Mouse (Mus musculus): ENCODE results near the gene Rcn3. TPM values are rescaled to one million over a fixed set of nuclear protein-coding genes. Genes with fewer than 3 reads are reported as not detected.

The Rcn3 gene
- polyA plus RNA-seq, 1 experiment from 2014 or later = 260 TPM

DNA sequence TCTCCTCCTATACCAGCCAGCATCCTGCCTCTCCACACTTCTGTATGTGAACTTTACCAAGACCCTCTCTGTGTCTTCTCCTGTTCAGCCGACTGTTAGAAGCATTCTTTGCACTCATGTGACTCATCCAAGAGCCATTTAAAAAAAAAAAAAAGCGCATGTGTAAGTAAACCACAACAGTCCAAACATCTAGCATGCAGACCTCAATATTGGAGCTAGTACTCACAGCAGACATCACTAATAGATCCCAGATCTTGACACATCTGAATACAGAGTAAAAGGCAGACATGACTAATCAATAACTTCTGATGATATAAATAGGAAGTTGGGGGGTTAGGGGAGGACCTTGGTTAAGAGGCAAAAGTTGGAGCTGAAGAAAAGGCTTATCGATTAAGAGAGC, 56.4 kb downstream of the Rcn3 start:
- no peak overlapping the region for H3K27ac ChIP-seq (ENCODE audit: low read length)
- H3K9ac ChIP-seq (ENCODE audit: low read depth, low read length) = no peak overlapping the region
- no peaks in the 10 kb centered on the region for H3K4me1 ChIP-seq (ENCODE audit: control insufficient read depth, insufficient read depth, low read length)
- no peak overlapping the region for H3K4me2 ChIP-seq (ENCODE audit: low read depth, low read length)
- WGBS = 85% methylated on average over 3 of the region's 3 CpGs
- no peaks in the 10 kb centered on the region for H3K27me3 ChIP-seq (replicated peaks; ENCODE audit: control insufficient read depth, insufficient read depth, low read length)
- ATAC-seq = no peak
- H3K4me3 ChIP-seq (ENCODE audit: low read length) = no peak overlapping the region
- H3K9me3 ChIP-seq (ENCODE audit: control insufficient read depth, low read length) = no peaks in the 10 kb centered on the region
- peaks cover 56% of the 10 kb centered on the region for H3K36me3 ChIP-seq (ENCODE audit: control insufficient read depth, insufficient read depth, low read length)

- ATAC-seq = no peak
- WGBS = 94% methylated on average over 19 of the region's 19 CpGs
- Histone ChIP-seq H3K9ac (ENCODE audit: low read depth, low read length) (no peak overlapping the region), H3K27me3 (replicated peaks; ENCODE audit: control insufficient read depth, insufficient read depth, low read length) (no peaks in the 10 kb centered on the region), H3K4me1 (ENCODE audit: control insufficient read depth, insufficient read depth, low read length) (no peaks in the 10 kb centered on the region), H3K36me3 (ENCODE audit: control insufficient read depth, insufficient read depth, low read length) (peaks cover 47% of the 10 kb centered on the region), H3K4me2 (ENCODE audit: low read depth, low read length) (no peak overlapping the region), H3K9me3 (ENCODE audit: control insufficient read depth, low read length) (no peaks in the 10 kb centered on the region), H3K27ac (ENCODE audit: low read length) (no peak overlapping the region), H3K4me3 (ENCODE audit: low read length) (no peak overlapping the region)
Observed at GRCm38 (mm10) chr7:45033722-45034359, 58.2 kb downstream of the Rcn3 start.

MicroRNAs within 50 kb of the gene (microRNA counts, 519-probe panel; counts per million panel counts)
- microRNA mmu-miR-150 = 2,320 counts per million, percentile 55 among the panel's probes with 10 or more counts

Small RNA genes within 50 kb of the gene (microRNA-seq; reads per million reads assigned to microRNA genes)
- gene Mir150 (32.1 reads per million, percentile 35 among the genes with 10 or more reads in this experiment), gene Mir5121 (14.1 reads per million, percentile 26 among the genes with 10 or more reads in this experiment)

Other genes with a start within 250 kb of the Rcn3 start
- gene Akt1s1, start 243.2 kb downstream of the Rcn3 start, polyA plus RNA-seq (2015; fragmentation: Nextera tagmentation; extraction: Ambion mirVana) = 105 and 107 TPM in 2 replicates
- gene Tbc1d17, start 243.1 kb downstream of the Rcn3 start, polyA plus RNA-seq (2015; fragmentation: Nextera tagmentation; extraction: Ambion mirVana) = 73.6 and 77.9 TPM in 2 replicates
- 26.6 and 30.6 TPM in 2 replicates for gene Pnkp, start 235.1 kb downstream of the Rcn3 start, polyA plus RNA-seq (2015; fragmentation: Nextera tagmentation; extraction: Ambion mirVana)
- gene Ptov1, start 222.4 kb downstream of the Rcn3 start, polyA plus RNA-seq (2015; fragmentation: Nextera tagmentation; extraction: Ambion mirVana) = 71.8 and 159 TPM in 2 replicates
- gene Med25, start 199.5 kb downstream of the Rcn3 start, polyA plus RNA-seq (2015; fragmentation: Nextera tagmentation; extraction: Ambion mirVana) = 86.6 and 98.5 TPM in 2 replicates
- gene Fuz, start 196.1 kb downstream of the Rcn3 start, polyA plus RNA-seq (2015; fragmentation: Nextera tagmentation; extraction: Ambion mirVana) = 18.2 and 19.4 TPM in 2 replicates
- gene Ap2a1, start 162.7 kb downstream of the Rcn3 start, polyA plus RNA-seq (2015; fragmentation: Nextera tagmentation; extraction: Ambion mirVana) = 56.8 and 61.2 TPM in 2 replicates
- 0.28 TPM in 1 of 2 replicates, not detected in the other for gene Tsks, start 149.0 kb downstream of the Rcn3 start, polyA plus RNA-seq (2015; fragmentation: Nextera tagmentation; extraction: Ambion mirVana)
- 14.0 and 14.2 TPM in 2 replicates for gene Cpt1c, start 117.4 kb downstream of the Rcn3 start, polyA plus RNA-seq (2015; fragmentation: Nextera tagmentation; extraction: Ambion mirVana)
- gene Prmt1, start 105.7 kb downstream of the Rcn3 start, polyA plus RNA-seq (2015; fragmentation: Nextera tagmentation; extraction: Ambion mirVana) = 363 and 439 TPM in 2 replicates
- gene Irf3, start 94.6 kb downstream of the Rcn3 start, polyA plus RNA-seq (2015; fragmentation: Nextera tagmentation; extraction: Ambion mirVana) = 96.1 and 115 TPM in 2 replicates
- 33.0 and 36.9 TPM in 2 replicates for gene Bcl2l12, start 93.5 kb downstream of the Rcn3 start, polyA plus RNA-seq (2015; fragmentation: Nextera tagmentation; extraction: Ambion mirVana)
- gene Scaf1, start 75.9 kb downstream of the Rcn3 start, polyA plus RNA-seq (2015; fragmentation: Nextera tagmentation; extraction: Ambion mirVana) = 20.1 and 23.2 TPM in 2 replicates
- gene Rras, start 74.3 kb downstream of the Rcn3 start, polyA plus RNA-seq (2015; fragmentation: Nextera tagmentation; extraction: Ambion mirVana) = 61.4 and 62.6 TPM in 2 replicates
- gene Prr12, start 39.3 kb downstream of the Rcn3 start, polyA plus RNA-seq (2015; fragmentation: Nextera tagmentation; extraction: Ambion mirVana) = 6.3 and 6.4 TPM in 2 replicates
- gene Nosip, start 29.8 kb downstream of the Rcn3 start, polyA plus RNA-seq (2015; fragmentation: Nextera tagmentation; extraction: Ambion mirVana) = 54.0 and 56.0 TPM in 2 replicates
- 38.3 and 40.4 TPM in 2 replicates for gene Prrg2, start 29.5 kb downstream of the Rcn3 start, polyA plus RNA-seq (2015; fragmentation: Nextera tagmentation; extraction: Ambion mirVana)
- gene Fcgrt, start 11.6 kb upstream of the Rcn3 start, polyA plus RNA-seq (2015; fragmentation: Nextera tagmentation; extraction: Ambion mirVana) = 334 and 458 TPM in 2 replicates
- 1,613 and 1,701 TPM in 2 replicates for gene Rps11, start 32.2 kb upstream of the Rcn3 start, polyA plus RNA-seq (2015; fragmentation: Nextera tagmentation; extraction: Ambion mirVana)
- gene Rpl13a, start 36.5 kb upstream of the Rcn3 start, polyA plus RNA-seq (2015; fragmentation: Nextera tagmentation; extraction: Ambion mirVana) = 1,233 and 1,311 TPM in 2 replicates
- gene Gm45713, start 44.0 kb upstream of the Rcn3 start, polyA plus RNA-seq (2015; fragmentation: Nextera tagmentation; extraction: Ambion mirVana) = 0.20 TPM in 1 of 2 replicates, not detected in the other
- gene Flt3l, start 44.2 kb upstream of the Rcn3 start, polyA plus RNA-seq (2015; fragmentation: Nextera tagmentation; extraction: Ambion mirVana) = 2.2 and 2.5 TPM in 2 replicates
- gene Pih1d1, start 62.1 kb upstream of the Rcn3 start, polyA plus RNA-seq (2015; fragmentation: Nextera tagmentation; extraction: Ambion mirVana) = 90.9 and 96.5 TPM in 2 replicates
- gene Aldh16a1, start 62.4 kb upstream of the Rcn3 start, polyA plus RNA-seq (2015; fragmentation: Nextera tagmentation; extraction: Ambion mirVana) = 106 and 110 TPM in 2 replicates
- gene Slc17a7, start 71.7 kb upstream of the Rcn3 start, polyA plus RNA-seq (2015; fragmentation: Nextera tagmentation; extraction: Ambion mirVana) = 0.13 TPM in 1 of 2 replicates, not detected in the other
- gene Gfy, start 87.3 kb upstream of the Rcn3 start, polyA plus RNA-seq (2015; fragmentation: Nextera tagmentation; extraction: Ambion mirVana) = not detected in 2 replicates
- not detected in 2 replicates for gene Pth2, start 88.8 kb upstream of the Rcn3 start, polyA plus RNA-seq (2015; fragmentation: Nextera tagmentation; extraction: Ambion mirVana)
- 0.44 and 0.62 TPM in 2 replicates for gene Ccdc155, start 112.7 kb upstream of the Rcn3 start, polyA plus RNA-seq (2015; fragmentation: Nextera tagmentation; extraction: Ambion mirVana)
- 0.86 and 1.3 TPM in 2 replicates for gene Dkkl1, start 119.9 kb upstream of the Rcn3 start, polyA plus RNA-seq (2015; fragmentation: Nextera tagmentation; extraction: Ambion mirVana)
- 69.6 and 82.1 TPM in 2 replicates for gene Tead2, start 123.5 kb upstream of the Rcn3 start, polyA plus RNA-seq (2015; fragmentation: Nextera tagmentation; extraction: Ambion mirVana)
- 4.2 and 5.0 TPM in 2 replicates for gene Cd37, start 146.9 kb upstream of the Rcn3 start, polyA plus RNA-seq (2015; fragmentation: Nextera tagmentation; extraction: Ambion mirVana)
- gene Slc6a16, start 148.9 kb upstream of the Rcn3 start, polyA plus RNA-seq (2015; fragmentation: Nextera tagmentation; extraction: Ambion mirVana) = not detected in 2 replicates
- gene Slc6a21, start 185.3 kb upstream of the Rcn3 start, polyA plus RNA-seq (2015; fragmentation: Nextera tagmentation; extraction: Ambion mirVana) = not detected in 2 replicates
- gene Trpm4, start 241.6 kb upstream of the Rcn3 start, polyA plus RNA-seq (2015; fragmentation: Nextera tagmentation; extraction: Ambion mirVana) = 33.4 and 36.3 TPM in 2 replicates
- gene Hrc, start 243.1 kb upstream of the Rcn3 start, polyA plus RNA-seq (2015; fragmentation: Nextera tagmentation; extraction: Ambion mirVana) = 0.86 and 1.4 TPM in 2 replicates